Mouse (Mus musculus): Measurements from ENCODE around the gene Pan3. TPM values are rescaled to one million over a fixed set of nuclear protein-coding genes. Genes with fewer than 3 reads are reported as not detected.
A peak's percentile ranks its signal among the peaks of the same experiment; 100 is the strongest.
"Not testable (repeated sequence)": the region's sequence is repeated elsewhere in the genome, so short reads cannot be mapped to it uniquely, and the experiment has no call there.

Pan3 gene
- polyA plus RNA-seq, 1 experiment from 2014 or later: 69.7 TPM

- no peaks in the 10 kb centered on the region for H3K4me1 ChIP-seq
- no peak overlapping the region for H3K27ac ChIP-seq
- no peak for ATAC-seq (ENCODE audit: low FRiP score, low read depth)
- H3K4me2 ChIP-seq (replicated peaks): no peak overlapping the region
- 66% methylated on average over 6 of the region's 6 CpGs for WGBS
- H3K9ac ChIP-seq: no peak overlapping the region
- peaks cover 74% of the 10 kb centered on the region for H3K36me3 ChIP-seq
- H3K9me3 ChIP-seq: no peaks in the 10 kb centered on the region
- no peak overlapping the region for H3K4me3 ChIP-seq
- no peaks in the 10 kb centered on the region for H3K27me3 ChIP-seq
Observed at GRCm38 (mm10) chr5:147542291-147542690, 112.3 kb downstream of the Pan3 start.

DNA sequence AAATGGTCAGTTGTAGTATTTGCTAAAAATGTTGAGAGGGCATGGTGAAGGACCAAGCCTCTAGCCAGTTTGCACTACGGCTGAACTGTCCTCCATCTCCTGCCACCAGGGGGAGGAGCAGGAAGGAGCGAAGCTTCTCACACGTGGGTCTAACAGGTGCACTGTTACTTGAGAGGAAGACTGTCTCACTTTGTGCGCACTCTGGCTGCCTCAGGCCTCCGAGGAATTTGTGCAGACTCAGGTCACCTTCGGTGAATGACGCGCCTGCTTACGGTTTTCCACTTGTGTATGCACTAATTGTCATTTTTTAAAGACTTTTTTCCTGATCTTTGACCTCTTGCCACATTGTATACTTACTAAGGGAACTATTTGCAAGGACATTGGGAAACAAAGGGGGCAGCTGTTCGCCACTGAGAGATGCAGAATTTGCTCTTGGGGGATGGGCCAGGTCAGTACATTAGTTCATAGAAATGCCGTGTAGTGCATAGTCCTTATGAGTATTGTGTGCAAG lies 115.8 kb downstream of the Pan3 start:
- Histone ChIP-seq H3K9me3 (no peaks in the 10 kb centered on the region), H3K9ac (no peak overlapping the region), H3K27me3 (no peaks in the 10 kb centered on the region), H3K36me3 (peaks cover 73% of the 10 kb centered on the region), H3K27ac (no peak overlapping the region), H3K4me2 (replicated peaks) (no peak overlapping the region), H3K4me3 (no peak overlapping the region), H3K4me1 (no peaks in the 10 kb centered on the region)
- ATAC-seq (ENCODE audit: low FRiP score, low read depth): no peak
- WGBS: 76% methylated on average over 11 of the region's 11 CpGs

GRCm38 (mm10) chr5:147549016-147549755 lies 119.2 kb downstream of the Pan3 start:
- no peaks in the 10 kb centered on the region for H3K9me3 ChIP-seq
- ATAC-seq (ENCODE audit: low FRiP score, low read depth): no peak
- no peaks in the 10 kb centered on the region for H3K27me3 ChIP-seq
- peaks cover 53% of the 10 kb centered on the region for H3K36me3 ChIP-seq
- no peak overlapping the region for H3K9ac ChIP-seq
- H3K4me1 ChIP-seq: peaks cover 16% of the 10 kb centered on the region
- H3K4me2 ChIP-seq (replicated peaks): no peak overlapping the region
- no peak overlapping the region for H3K4me3 ChIP-seq
- 88% methylated on average over 12 of the region's 12 CpGs for WGBS
- no peak overlapping the region for H3K27ac ChIP-seq

DNA sequence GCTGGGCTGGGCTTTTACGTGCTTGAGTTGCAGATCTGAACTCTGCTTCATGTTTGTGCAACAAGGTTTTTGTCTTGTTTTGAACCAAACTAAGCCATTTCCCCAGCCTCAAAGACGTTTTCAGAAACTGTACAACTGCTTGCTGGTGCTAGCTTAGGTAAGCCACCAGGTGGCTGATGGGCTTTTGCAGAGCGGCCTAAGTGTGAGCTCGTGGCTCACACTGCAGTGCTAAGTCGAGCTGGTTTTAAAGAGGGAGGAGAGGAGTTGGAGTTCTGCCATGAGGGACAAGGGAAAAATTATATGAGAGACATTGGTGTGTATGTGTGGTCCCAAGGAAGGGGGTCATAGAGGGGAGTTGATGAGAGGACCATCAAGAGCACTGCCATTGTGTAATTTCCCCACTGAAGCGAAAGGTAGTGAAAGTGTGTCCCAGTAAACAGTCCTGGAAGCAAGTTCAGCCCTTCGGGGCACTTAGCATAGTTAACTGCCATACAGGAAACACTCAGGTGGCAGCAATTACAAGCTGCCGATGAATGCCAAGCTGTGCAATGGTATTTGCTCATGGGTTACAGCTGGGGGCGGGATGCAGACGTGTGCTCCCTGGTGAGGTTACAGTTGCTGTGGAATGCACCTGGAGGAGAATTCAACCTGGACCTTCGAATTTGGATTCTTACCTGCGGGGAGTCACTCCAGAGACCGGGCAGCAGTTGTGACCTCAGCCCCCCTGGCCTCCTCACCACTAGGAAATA lies 122.1 kb downstream of the Pan3 start:
- H3K36me3 ChIP-seq: peaks cover 31% of the 10 kb centered on the region
- peaks cover 28% of the 10 kb centered on the region for H3K4me1 ChIP-seq
- WGBS: 35% methylated on average over 13 of the region's 13 CpGs
- peak; percentile 61; the same call in 1 of the 2 replicates for ATAC-seq (ENCODE audit: low FRiP score, low read depth)
- no peaks in the 10 kb centered on the region for H3K27me3 ChIP-seq
- peak overlapping the region; percentile 61; the same call in 1 of the 2 replicates for H3K27ac ChIP-seq
- no peak overlapping the region for H3K4me3 ChIP-seq
- H3K9ac ChIP-seq: no peak overlapping the region
- no peaks in the 10 kb centered on the region for H3K9me3 ChIP-seq
- 0 out of 2 replicates have a peak overlapping the region, but pooled peaks have one; percentile 7 for H3K4me2 ChIP-seq (replicated peaks)

GRCm38 (mm10) chr5:147557641-147558040 lies 127.7 kb downstream of the Pan3 start:
- H3K9ac ChIP-seq; H3K9me3 ChIP-seq; H3K27ac ChIP-seq; H3K4me2 ChIP-seq (replicated peaks); ATAC-seq (ENCODE audit: low FRiP score, low read depth); H3K36me3 ChIP-seq; H3K4me3 ChIP-seq; H3K27me3 ChIP-seq: not testable (repeated sequence)
- WGBS: 66% methylated on average over 6 of the region's 6 CpGs
- H3K4me1 ChIP-seq: peaks cover 17% of the 10 kb centered on the region; the same call in 1 of the 2 replicates

DNA sequence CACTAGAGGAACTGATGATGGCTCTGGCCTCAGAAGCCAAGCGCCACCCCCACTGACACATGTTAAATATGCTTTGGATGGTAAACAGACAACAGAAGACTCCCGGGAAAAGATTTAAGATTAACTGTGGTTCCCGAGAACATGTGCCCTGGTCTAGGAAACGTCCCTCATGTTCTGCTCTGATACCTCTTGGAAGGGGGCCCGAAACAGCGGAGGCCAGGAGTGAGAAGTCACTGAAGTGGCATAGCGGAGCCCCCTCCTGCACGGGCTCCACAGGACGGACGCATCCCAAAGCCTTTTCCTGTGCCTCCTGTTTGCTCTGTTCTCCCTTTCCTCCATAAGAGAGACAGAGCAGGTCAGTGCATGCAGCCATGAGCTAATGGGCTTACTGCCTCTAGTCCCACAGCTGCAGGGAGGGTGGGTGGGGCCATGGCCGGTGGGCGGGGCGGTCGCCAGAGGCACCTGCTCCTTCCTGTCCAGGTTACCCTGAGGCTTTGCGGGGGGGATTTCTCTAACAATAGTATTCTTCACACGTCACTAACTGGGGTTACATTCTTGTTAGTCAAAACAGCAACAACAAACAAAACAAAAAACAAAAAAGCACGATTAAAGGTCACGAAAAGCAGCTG lies 133.7 kb downstream of the Pan3 start:
- Histone ChIP-seq H3K4me3 (no peak overlapping the region), H3K27me3 (no peaks in the 10 kb centered on the region), H3K27ac (no peak overlapping the region), H3K36me3 (no peaks in the 10 kb centered on the region), H3K9ac (no peak overlapping the region), H3K4me1 (peaks cover 11% of the 10 kb centered on the region; the same call in 1 of the 2 replicates), H3K9me3 (no peaks in the 10 kb centered on the region), H3K4me2 (replicated peaks) (peak overlapping the region; percentile 41)
- ATAC-seq (ENCODE audit: low FRiP score, low read depth): peak; percentile 48; the same call in 1 of the 2 replicates
- 51% methylated on average over 18 of the region's 18 CpGs for WGBS

DNA sequence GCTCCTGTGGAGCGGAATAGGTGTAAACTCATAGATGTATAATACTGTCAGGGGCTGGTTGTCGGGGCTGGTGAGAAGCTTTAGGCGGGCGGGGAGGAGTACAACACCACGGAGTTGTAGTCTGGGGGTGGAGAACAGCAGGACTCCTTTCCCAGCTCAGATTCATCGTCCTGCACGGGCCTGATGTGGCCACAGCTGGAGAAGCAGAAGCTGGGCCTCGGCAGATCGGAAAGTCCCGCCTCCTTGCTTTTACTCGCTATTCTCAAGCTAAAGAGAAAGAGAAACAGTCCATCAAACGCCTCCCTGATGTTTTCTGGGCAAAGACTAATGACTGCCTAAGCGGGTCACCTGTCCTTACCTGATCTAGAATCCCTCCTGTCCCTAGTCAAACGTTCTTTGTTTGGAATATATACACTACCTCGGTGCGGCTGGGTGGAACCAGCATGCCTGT lies 134.2 kb downstream of the Pan3 start:
- 23% methylated on average over 16 of the region's 16 CpGs for WGBS
- no peak overlapping the region for H3K9ac ChIP-seq

DNA sequence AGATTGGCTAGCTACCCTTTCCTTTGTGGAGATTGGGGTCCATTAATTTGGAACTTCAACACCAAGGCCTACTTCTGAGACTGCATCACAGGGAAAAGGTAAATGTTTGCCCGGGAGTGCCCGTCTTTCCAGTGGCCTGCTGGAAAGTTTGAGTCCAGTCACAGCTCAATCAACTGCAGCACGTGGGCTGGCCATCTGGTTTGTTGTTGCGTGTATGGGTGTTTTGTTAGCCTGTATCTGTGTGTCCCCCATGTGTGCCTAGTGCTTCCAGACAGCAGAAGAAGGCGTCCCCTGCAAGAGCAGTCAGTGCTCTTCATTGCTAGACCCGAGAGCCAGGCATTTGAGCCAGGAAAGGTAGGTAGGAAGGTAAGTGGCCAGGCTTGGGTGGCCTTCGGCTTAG lies 135.5 kb downstream of the Pan3 start:
- 78% methylated on average over 7 of the region's 7 CpGs for WGBS
- no peak for ATAC-seq (ENCODE audit: low FRiP score, low read depth)
- Histone ChIP-seq H3K4me2 (replicated peaks) (no peak overlapping the region), H3K9me3 (no peaks in the 10 kb centered on the region), H3K27ac (no peak overlapping the region), H3K9ac (no peak overlapping the region), H3K4me1 (peaks cover 11% of the 10 kb centered on the region; the same call in 1 of the 2 replicates), H3K27me3 (no peaks in the 10 kb centered on the region), H3K4me3 (no peak overlapping the region), H3K36me3 (no peaks in the 10 kb centered on the region)

More for the DNA sequence above, 134.2 kb downstream of the Pan3 start:
- no peaks in the 10 kb centered on the region for H3K27me3 ChIP-seq
- H3K9me3 ChIP-seq: no peaks in the 10 kb centered on the region
- no peaks in the 10 kb centered on the region for H3K36me3 ChIP-seq
- ATAC-seq (ENCODE audit: low FRiP score, low read depth): no peak
- peak overlapping the region; percentile 41 for H3K4me2 ChIP-seq (replicated peaks)
- no peak overlapping the region for H3K27ac ChIP-seq
- peaks cover 11% of the 10 kb centered on the region; the same call in 1 of the 2 replicates for H3K4me1 ChIP-seq
- no peak overlapping the region for H3K4me3 ChIP-seq

DNA sequence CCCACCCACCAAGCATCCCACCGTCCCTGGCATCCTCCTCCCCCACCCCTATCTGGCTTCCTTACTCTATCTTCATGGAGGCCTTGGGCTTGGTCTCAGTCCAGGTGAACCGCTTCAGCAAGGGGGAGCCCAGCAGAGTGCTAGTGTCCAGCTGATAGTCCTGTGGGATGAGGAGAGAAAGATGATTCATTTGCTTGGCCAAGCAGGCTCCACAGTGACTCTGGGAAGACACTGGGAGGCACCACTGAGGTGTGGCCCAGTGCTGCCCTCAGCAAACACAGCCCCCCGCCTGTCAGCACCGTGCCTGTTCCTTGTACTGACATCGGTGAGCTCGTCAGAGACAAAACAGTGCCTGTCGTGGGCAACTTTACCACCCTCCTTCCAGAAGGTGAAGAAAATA lies 136.4 kb downstream of the Pan3 start:
- H3K4me3 ChIP-seq: no peak overlapping the region
- no peaks in the 10 kb centered on the region for H3K36me3 ChIP-seq
- no peaks in the 10 kb centered on the region for H3K9me3 ChIP-seq
- H3K27ac ChIP-seq: no peak overlapping the region
- H3K4me2 ChIP-seq (replicated peaks): no peak overlapping the region
- H3K27me3 ChIP-seq: no peaks in the 10 kb centered on the region
- no peak for ATAC-seq (ENCODE audit: low FRiP score, low read depth)
- 60% methylated on average over 7 of the region's 7 CpGs for WGBS
- H3K4me1 ChIP-seq: peaks cover 11% of the 10 kb centered on the region; the same call in 1 of the 2 replicates
- H3K9ac ChIP-seq: no peak overlapping the region

- no peak overlapping the region for H3K9ac ChIP-seq
- 85% methylated on average over 7 of the region's 7 CpGs for WGBS
- no peak for ATAC-seq (ENCODE audit: low FRiP score, low read depth)
Observed at GRCm38 (mm10) chr5:147572695-147573094, 142.7 kb downstream of the Pan3 start.

DNA sequence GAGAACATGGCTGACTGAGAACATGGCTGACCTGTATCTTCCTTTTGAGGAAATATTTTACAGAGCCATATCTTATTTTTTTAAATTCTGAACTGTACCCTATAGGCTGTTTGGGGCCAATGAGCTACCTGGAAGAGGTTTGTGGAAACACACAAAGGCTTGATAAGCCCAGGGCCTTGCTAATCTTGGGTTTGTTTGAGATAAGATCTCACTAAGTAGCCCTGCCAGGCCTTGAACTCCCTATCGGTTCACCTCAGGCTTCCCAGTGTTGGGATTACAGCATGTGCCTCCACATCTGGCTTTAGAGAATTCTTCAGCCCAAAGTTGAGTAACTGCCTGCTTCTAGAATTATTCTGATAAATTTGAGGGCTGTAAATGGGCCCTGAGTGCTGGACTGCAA lies 143.6 kb downstream of the Pan3 start:
- Histone ChIP-seq H3K9me3 (no peaks in the 10 kb centered on the region), H3K4me1 (no peaks in the 10 kb centered on the region), H3K27me3 (peaks cover 5% of the 10 kb centered on the region; the same call in 1 of the 2 replicates), H3K36me3 (no peaks in the 10 kb centered on the region), H3K4me2 (replicated peaks) (no peak overlapping the region), H3K4me3 (no peak overlapping the region), H3K9ac (no peak overlapping the region), H3K27ac (no peak overlapping the region)
- ATAC-seq (ENCODE audit: low FRiP score, low read depth): no peak
- WGBS: 85% methylated on average over 1 of the region's 1 CpGs

More at GRCm38 (mm10) chr5:147572695-147573094, 142.7 kb downstream of the Pan3 start:
- no peaks in the 10 kb centered on the region for H3K9me3 ChIP-seq
- H3K36me3 ChIP-seq: no peaks in the 10 kb centered on the region
- peaks cover 5% of the 10 kb centered on the region; the same call in 1 of the 2 replicates for H3K27me3 ChIP-seq
- H3K4me2 ChIP-seq (replicated peaks): no peak overlapping the region
- no peaks in the 10 kb centered on the region for H3K4me1 ChIP-seq
- no peak overlapping the region for H3K27ac ChIP-seq
- H3K4me3 ChIP-seq: no peak overlapping the region

DNA sequence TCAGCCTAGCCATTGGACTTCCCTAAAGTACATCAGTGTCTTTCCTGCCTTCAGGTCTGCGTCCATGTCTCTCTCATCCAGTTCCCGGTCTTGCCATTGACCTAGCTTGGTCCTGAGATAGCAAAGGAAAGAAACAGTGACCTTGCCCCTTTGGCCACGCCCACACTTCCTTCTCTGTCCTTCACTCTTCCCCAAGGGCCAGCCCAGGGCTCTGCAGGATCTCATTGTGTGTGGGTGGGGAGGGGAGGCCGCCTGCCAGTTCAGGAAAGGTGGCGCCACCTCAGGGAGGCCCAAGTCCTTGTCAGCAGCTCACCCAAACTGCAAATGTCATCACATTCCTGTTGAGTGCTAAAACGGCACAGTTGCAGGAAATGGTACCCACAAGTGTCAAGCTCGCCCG lies 144.6 kb downstream of the Pan3 start:
- WGBS: 70% methylated on average over 8 of the region's 8 CpGs
- H3K36me3 ChIP-seq: no peaks in the 10 kb centered on the region

More for the DNA sequence above, 144.6 kb downstream of the Pan3 start:
- no peak overlapping the region for H3K4me3 ChIP-seq
- H3K4me2 ChIP-seq (replicated peaks): no peak overlapping the region
- H3K27me3 ChIP-seq: peaks cover 5% of the 10 kb centered on the region; the same call in 1 of the 2 replicates
- no peaks in the 10 kb centered on the region for H3K4me1 ChIP-seq
- no peaks in the 10 kb centered on the region for H3K9me3 ChIP-seq
- H3K9ac ChIP-seq: no peak overlapping the region
- H3K27ac ChIP-seq: no peak overlapping the region
- ATAC-seq (ENCODE audit: low FRiP score, low read depth): no peak

Data from limb, embryonic 13.5 days (tissue).